Mouse (Mus musculus) liver, adult 2 months (tissue): ENCODE data around the gene Iqsec3. TPM values are rescaled to one million over a fixed set of nuclear protein-coding genes. Genes with fewer than 3 reads are reported as not detected.

Source experiments
- DNase-seq: peaks from one replicate; pipeline ENCODE4 v3.0.0-alpha.2; 2011; ENCODE audit warnings: low read depth, low spot score; ENCODE audit errors: extremely low read depth
- H3K27ac ChIP-seq: fragments of 200-500 bp; replicated peaks from 2 replicates; pipeline ENCODE4 v1.5.1; 2012; ENCODE audit warnings: low read depth, mild to moderate bottlenecking, control low read depth, inconsistent platforms, low read length; ENCODE audit not compliant: insufficient read depth
- H3K27me3 ChIP-seq: fragments of 200-500 bp; 2 replicates; pipeline ENCODE4 v1.6.1; 2012; ENCODE audit warnings: mild to moderate bottlenecking, moderate library complexity, low read length, inconsistent platforms; ENCODE audit not compliant: control insufficient read depth, insufficient read depth
- H3K36me3 ChIP-seq: fragments of 200-500 bp; 2 replicates; pipeline ENCODE4 v1.6.1; 2012; ENCODE audit warnings: low read length, inconsistent platforms; ENCODE audit not compliant: control insufficient read depth, insufficient read depth
- H3K4me1 ChIP-seq: fragments of 200-500 bp; 2 replicates; pipeline ENCODE4 v1.6.1; 2011; ENCODE audit warnings: low read length; ENCODE audit not compliant: control insufficient read depth, insufficient read depth
- H3K4me3 ChIP-seq: fragments of 200-500 bp; 2 replicates; pipeline ENCODE4 v1.5.1; 2011; ENCODE audit warnings: low read depth, mild to moderate bottlenecking, control low read depth, low read length, moderate library complexity; ENCODE audit not compliant: insufficient read depth
- H3K79me2 ChIP-seq: fragments of 200-500 bp; 2 replicates; pipeline ENCODE4 v1.6.1; 2012; ENCODE audit warnings: inconsistent platforms, mild to moderate bottlenecking, low read length, moderate library complexity; ENCODE audit not compliant: control insufficient read depth, insufficient read depth
- H3K9ac ChIP-seq: fragments of 200-500 bp; 2 replicates; pipeline ENCODE4 v1.6.1; 2012; ENCODE audit warnings: low read depth, mild to moderate bottlenecking, control low read depth, inconsistent platforms, low read length
- CTCF ChIP-seq: fragments of 200-500 bp; IDR thresholded peaks from 2 replicates; pipeline ENCODE4 v1.5.1; 2011; ENCODE audit warnings: low read depth, low read length, control low read depth
- POLR2A ChIP-seq: fragments of 200-500 bp; IDR thresholded peaks from 2 replicates; pipeline ENCODE4 v1.6.1; 2011; ENCODE audit warnings: low read length, control low read depth; ENCODE audit not compliant: insufficient read depth; ENCODE audit errors: extremely low read depth
- WGBS: fragments of 180-500 bp; shearing (Covaris S2); methylation state at CpG from one replicate; pipeline ENCODE4 v1.1.7; 2018; 5-methylcytosine and 5-hydroxymethylcytosine counted together
- polyA plus RNA-seq: library from polyadenylated mRNA; depleted of rRNA; stranded (reverse); fragments of >200 nt; gene quantifications from 2 replicates; pipeline ENCODE4 v1.2.3, GENCODE M21; 2012
- total RNA-seq: library from RNA; depleted of rRNA; stranded (reverse); fragments of >200 nt; gene quantifications from 2 replicates; pipeline ENCODE4 v1.2.3, GENCODE M21; 2014

Gene Iqsec3
- total and polyA plus RNA-seq, 2 experiments, result not detected

GRCm38 (mm10) chr6:121462628-121463340 lies 10.7 kb downstream of the Iqsec3 start:
- Histone ChIP-seq H3K79me2 (no peaks in the 10 kb centered on the region), H3K9ac (no peak overlapping the region), H3K27ac (no peak overlapping the region), H3K4me3 (no peak overlapping the region), H3K4me1 (no peaks in the 10 kb centered on the region), H3K36me3 (no peaks in the 10 kb centered on the region), H3K27me3 (peaks cover 10% of the 10 kb centered on the region)
- no peak for DNase-seq
- no peak for TF ChIP-seq POLR2A
- 10% methylated on average over 28 of the region's 28 CpGs for WGBS

GRCm38 (mm10) chr6:121457381-121457780 lies 16.1 kb downstream of the Iqsec3 start:
- no peak overlapping the region for H3K9ac ChIP-seq
- no peaks in the 10 kb centered on the region for H3K4me1 ChIP-seq
- TF ChIP-seq CTCF, result no peak
- no peak for TF ChIP-seq POLR2A
- no peaks in the 10 kb centered on the region for H3K36me3 ChIP-seq
- H3K79me2 ChIP-seq, result no peaks in the 10 kb centered on the region
- no peak overlapping the region for H3K27ac ChIP-seq
- WGBS, result 46% methylated on average over 8 of the region's 8 CpGs
- no peak overlapping the region for H3K4me3 ChIP-seq
- H3K27me3 ChIP-seq, result 0 out of 2 replicates have a peak, but pooled peaks cover 4% of the 10 kb centered on the region
- DNase-seq, result no peak

GRCm38 (mm10) chr6:121456651-121457050 lies 16.8 kb downstream of the Iqsec3 start:
- no peak for DNase-seq
- 0 out of 2 replicates have a peak, but pooled peaks cover 2% of the 10 kb centered on the region for H3K27me3 ChIP-seq
- H3K36me3 ChIP-seq, result no peaks in the 10 kb centered on the region
- H3K79me2 ChIP-seq, result no peaks in the 10 kb centered on the region
- no peak overlapping the region for H3K9ac ChIP-seq
- H3K4me3 ChIP-seq, result no peak overlapping the region
- no peaks in the 10 kb centered on the region for H3K4me1 ChIP-seq
- H3K27ac ChIP-seq, result no peak overlapping the region
- WGBS, result 78% methylated on average over 3 of the region's 3 CpGs
- TF ChIP-seq CTCF, result no peak
- TF ChIP-seq POLR2A, result no peak

DNA sequence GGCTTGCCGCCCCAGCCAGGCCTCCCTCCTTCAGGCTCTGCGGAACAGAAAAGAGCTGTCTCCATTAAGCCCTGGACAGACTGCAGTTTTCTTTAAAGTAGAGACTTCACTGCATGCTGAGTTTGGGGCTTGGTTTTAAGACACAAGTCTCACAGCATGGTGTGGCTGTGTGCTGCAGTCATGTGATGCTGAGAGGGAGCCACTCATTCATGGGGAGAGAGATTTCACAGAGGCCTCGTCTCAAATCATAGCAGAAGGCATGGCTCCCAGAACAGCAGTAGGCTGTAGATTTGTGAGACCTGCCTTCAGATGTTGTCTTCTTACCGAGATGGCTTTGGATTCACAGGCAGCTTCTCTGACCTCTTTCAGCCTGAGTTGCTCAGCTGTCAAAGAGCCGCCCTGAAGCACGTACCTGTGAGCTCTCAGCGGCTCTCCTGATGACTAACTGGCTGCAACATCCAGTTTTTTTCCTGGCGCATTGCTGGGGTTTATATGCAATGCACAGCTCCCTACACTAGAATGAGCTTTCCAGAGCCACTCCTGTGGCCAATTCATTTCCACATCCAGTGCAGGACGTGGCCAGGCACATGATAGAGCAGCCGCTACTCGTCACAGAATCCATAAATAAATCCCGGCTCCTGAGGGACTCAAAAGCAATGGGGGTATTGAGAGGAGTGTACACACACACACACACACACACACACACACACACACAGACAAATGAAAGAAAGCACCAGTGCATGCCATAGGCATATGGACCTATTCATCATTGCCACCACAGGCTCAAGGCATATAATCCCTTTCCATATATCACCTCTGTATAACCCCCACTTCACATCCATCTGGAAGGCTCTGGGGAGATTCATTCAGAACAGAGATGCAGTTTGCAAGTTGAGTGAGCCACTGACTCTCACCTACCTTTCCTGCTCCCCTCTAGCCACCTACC lies 18.7 kb downstream of the Iqsec3 start:
- no peaks in the 10 kb centered on the region for H3K4me1 ChIP-seq
- DNase-seq, result no peak
- H3K27ac ChIP-seq, result no peak overlapping the region
- TF ChIP-seq POLR2A (no peak), CTCF (no peak)
- no peak overlapping the region for H3K9ac ChIP-seq
- no peaks in the 10 kb centered on the region for H3K79me2 ChIP-seq
- no peaks in the 10 kb centered on the region for H3K27me3 ChIP-seq
- no peaks in the 10 kb centered on the region for H3K36me3 ChIP-seq
- WGBS, result 76% methylated on average over 12 of the region's 12 CpGs
- H3K4me3 ChIP-seq, result no peak overlapping the region

DNA sequence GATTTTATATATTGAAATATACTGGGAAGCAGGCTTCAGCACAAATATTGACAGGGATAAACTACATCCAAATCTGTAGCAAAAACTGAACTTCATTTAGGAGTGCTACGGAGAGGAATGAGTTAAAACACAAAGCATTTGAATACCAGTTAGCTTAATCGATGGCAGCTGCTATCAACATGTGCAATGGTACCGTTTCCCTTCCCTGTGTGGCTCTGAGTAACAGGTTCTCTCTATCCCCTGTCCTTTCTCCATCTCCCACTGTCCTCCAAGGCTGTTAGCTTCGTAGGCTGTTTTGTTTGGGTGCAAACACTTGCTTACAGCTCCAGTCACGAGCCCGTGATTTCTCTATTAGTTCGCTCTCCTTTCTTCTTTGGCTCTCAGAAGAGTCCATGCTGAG lies 19.7 kb downstream of the Iqsec3 start:
- no peaks in the 10 kb centered on the region for H3K4me1 ChIP-seq
- no peaks in the 10 kb centered on the region for H3K27me3 ChIP-seq
- 56% methylated on average over 7 of the region's 7 CpGs for WGBS
- DNase-seq, result no peak
- TF ChIP-seq POLR2A (no peak), CTCF (no peak)
- H3K36me3 ChIP-seq, result no peaks in the 10 kb centered on the region
- H3K27ac ChIP-seq, result no peak overlapping the region
- no peak overlapping the region for H3K9ac ChIP-seq
- H3K4me3 ChIP-seq, result no peak overlapping the region
- no peaks in the 10 kb centered on the region for H3K79me2 ChIP-seq

GRCm38 (mm10) chr6:121451703-121452102 lies 21.8 kb downstream of the Iqsec3 start:
- Histone ChIP-seq H3K27me3 (no peaks in the 10 kb centered on the region), H3K4me3 (no peak overlapping the region), H3K9ac (no peak overlapping the region), H3K4me1 (no peaks in the 10 kb centered on the region), H3K36me3 (no peaks in the 10 kb centered on the region), H3K27ac (no peak overlapping the region), H3K79me2 (no peaks in the 10 kb centered on the region)
- no peak for TF ChIP-seq POLR2A
- TF ChIP-seq CTCF, result no peak
- WGBS, result 81% methylated on average over 3 of the region's 3 CpGs
- no peak for DNase-seq
